Mouse (Mus musculus) mature B cell (primary cell): ENCODE results near the gene Gm21972.

Experiments used
- in situ Hi-C: fragments of 300-500 bp; cut with MboI; formaldehyde crosslinking; loops from 2 replicates; pipeline ENCODE4 v1.14.3; 2019

Gm21972 gene

DNA sequence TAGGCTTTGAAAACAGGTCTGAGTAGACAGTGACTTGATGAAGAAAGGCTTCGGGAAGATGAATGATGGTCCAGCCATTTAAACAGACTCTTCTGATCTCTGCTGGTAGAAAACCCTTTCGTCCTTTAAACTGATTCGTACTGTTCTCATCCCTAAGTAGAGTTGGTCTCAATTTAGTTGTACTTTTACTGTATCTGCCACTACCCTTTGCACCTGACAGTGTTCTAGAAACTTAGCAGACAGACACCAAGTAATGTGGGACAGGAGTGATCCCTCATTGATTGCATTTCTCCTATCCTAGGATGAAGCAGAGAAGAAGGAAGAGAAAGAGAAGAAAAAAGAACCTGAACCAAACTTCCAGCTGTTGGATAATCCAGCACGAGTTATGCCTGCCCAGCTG is at the start of gene Gm21972:
Gene Gm21972 (plus strand): TSS at position 301 of the 400 bp plus-strand sequence.
- in situ Hi-C loops = no loop called here

GRCm38 (mm10) chr1:86094413-86094812 is 39.0 kb upstream of the Gm21972 start:
- in situ Hi-C loops = no loop called here

GRCm38 (mm10) chr1:86105054-86105453 is 28.4 kb upstream of the Gm21972 start:
- in situ Hi-C loops = no loop called here

DNA sequence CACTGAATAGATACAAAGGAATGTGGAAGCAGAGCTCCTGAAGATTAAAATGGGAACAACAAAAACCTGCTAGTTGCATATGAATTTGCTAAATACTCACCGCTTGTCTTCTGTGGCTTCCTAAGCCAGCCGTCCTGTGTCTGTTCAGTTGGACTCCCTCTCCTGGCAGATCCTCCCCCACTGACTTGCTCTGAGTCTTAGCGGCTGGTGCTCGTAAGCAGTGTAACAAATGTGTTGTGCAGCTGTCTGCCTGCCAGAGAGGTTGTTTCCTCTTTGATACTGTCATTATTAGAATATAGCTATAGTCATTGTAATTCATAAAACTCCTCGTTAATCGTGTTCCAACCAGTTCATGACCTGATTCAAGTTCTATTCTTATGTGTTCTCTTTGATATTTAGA is 21.7 kb upstream of the Gm21972 start, which contains the start of gene Htr2b:
Gene Htr2b (minus strand): TSS at position 192 of the 400 bp plus-strand sequence.
- in situ Hi-C loops = no loop called here

GRCm38 (mm10) chr1:86114141-86114540 is 19.3 kb upstream of the Gm21972 start:
- in situ Hi-C loops = no loop called here

DNA sequence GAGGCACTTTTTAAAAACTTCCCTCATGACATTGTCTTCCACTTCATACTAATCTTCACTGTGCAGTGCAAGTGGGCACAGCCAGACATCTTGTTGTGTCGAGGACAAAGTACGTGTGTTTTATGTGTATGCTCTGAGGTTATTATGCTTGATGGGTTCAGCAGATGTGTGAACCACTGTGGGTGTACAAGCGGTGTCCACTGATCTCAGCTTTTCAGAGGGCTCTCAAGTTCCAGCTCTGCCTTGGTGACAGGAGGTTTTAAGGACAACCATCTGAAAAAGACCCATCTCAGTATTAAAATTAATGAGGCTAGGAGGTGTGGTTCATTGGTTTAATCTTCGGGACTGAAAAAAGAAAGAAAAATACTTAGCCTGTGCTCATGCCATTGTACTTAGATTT is 13.9 kb upstream of the Gm21972 start:
- in situ Hi-C loops = no loop called here

DNA sequence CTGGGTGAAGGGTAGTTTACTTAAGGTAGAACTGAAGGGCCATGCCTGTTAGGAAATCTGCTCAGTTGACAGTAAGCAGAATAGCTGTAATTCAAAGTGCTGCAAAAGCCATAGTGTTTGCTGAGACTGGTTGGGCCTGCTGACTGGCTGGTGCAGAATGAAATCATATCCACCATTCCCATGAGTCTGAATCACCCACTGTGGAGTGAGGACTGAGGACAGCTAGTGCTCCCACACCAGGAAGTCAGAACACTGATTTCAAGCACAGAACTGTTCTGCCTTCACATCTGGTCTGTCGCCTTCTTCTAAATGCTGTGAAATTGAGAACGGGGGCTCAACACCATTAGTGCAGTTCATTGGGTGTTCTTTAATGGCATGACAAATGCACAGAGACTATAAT is 7.4 kb upstream of the Gm21972 start:
- in situ Hi-C loops = no loop called here

DNA sequence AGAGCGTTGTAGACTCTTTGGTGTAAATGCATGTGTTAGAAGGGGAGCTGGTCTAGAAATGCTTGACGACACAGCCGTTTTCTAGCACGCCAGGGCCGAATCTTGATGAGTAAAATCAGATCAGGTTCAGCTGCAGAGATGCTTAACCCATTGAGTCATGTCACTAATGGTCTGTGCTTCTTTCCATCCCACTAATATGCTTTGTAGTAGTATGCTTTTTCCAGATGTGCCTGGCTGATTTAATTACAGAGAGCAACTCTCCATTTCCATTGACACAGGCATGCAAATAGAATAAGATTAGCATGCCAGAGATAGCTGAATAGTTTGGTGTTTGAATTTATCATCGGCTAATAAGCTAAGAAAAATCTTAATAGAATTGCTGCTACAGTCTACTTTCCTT is 1.9 kb downstream of the Gm21972 start:
- in situ Hi-C loops = no loop called here

- in situ Hi-C loops = no loop called here
Measured at GRCm38 (mm10) chr1:86141081-86141480, 7.6 kb downstream of the Gm21972 start.

- in situ Hi-C loops = no loop called here
Measured at GRCm38 (mm10) chr1:86143165-86143564, 9.7 kb downstream of the Gm21972 start.

DNA sequence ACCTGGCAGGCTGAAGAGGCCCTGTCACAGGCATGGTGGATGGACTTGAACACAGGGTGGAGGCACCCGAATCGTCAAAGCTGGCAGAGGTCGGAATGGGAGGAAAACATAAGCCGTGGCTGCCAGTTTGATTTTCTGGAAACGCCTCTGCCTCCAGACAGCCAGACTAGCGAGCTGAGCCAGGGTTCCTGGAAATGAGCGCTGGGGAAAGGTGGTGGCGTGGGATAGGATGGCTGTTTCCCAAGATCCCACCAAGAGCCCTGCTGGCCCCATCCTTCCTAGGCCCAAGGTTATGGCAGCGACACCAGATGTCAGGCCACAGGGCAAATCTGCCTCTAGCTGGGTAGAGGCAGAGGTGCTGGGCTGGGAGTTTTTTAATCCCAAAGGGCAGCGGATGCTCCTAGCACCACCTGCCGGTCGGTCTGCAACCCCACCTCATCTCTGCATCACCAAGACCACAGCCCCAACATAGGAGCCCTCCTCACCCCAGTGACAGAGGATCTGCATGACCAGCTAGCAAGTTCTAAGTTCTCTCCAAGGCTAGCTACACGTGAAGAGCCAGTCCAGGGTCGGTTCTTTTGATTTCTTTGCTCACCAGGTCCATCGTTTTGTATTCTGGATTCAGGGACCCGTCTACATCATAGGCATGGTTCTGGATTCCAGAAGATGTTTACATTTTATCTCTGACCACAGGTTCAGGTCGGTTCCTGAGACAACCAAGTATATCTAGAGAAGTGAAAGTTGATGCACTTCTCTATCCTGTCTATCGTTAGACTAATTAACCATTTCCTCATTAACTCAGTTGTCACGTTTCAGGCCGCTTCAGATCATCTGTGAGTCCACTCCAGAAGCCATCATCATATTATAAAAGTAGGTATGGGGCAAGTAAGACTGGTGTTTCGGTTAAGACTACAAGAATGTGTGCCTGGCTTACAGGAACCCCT is 10.8 kb downstream of the Gm21972 start:
- in situ Hi-C loops = no loop called here

DNA sequence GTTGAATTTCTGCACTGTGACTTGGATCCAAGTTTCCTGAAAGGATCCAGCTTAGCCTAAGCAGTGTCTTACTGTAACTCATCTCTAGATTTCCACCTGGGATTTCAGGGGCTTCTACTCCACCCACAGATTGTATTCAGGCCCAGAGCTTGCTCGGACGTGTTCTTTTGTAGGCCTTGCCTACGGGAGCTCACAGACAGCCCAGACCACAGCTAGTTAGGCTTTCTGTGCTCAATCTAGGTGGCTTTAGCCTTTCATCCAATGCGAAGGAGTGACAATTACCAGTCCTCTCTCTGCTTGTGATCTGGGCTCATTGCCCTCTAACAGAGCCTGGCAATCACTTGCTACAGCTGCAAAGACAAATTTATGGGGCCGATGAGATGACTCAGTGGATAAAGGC is 12.9 kb downstream of the Gm21972 start:
- in situ Hi-C loops = no loop called here

GRCm38 (mm10) chr1:86147557-86147956 is 14.1 kb downstream of the Gm21972 start:
- in situ Hi-C loops = no loop called here

DNA sequence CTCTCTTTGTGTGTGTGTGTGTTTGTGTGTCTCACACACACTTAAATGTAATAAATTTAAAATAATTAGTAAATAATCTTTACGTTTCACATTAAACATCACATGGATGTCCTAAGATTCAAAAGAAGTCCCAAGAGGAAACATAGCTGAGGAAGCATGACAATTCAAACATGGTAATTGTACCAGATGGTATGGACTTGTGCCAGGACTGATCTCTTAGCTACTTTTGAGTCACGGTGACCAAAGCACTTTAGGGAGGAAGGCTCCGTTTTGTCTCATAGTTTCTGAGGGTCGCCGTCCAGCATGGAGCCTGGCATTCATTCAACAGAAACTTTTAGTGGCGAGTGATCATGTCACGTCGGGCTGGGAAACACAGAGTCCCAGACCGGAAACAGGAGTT is 14.7 kb downstream of the Gm21972 start:
- in situ Hi-C loops = no loop called here

DNA sequence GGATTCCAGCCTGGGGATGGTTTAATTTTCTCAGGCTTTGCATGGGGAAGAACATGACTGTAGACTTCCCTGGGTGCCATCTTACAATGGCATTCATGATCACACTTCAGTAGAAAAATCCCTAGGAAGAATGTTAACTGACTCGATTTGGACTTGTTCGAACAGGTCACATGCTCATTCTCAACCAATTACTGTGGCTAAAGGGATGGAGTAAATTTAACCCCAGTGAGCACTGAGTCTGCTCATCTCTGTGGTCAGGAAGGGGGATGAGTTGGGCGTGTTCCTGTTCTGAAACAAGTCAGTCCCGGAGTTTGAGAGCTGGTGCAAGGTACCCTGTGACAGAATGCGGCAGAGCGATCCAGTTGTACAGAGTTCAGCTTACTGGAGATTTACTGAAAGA is 17.5 kb downstream of the Gm21972 start:
- in situ Hi-C loops = no loop called here

DNA sequence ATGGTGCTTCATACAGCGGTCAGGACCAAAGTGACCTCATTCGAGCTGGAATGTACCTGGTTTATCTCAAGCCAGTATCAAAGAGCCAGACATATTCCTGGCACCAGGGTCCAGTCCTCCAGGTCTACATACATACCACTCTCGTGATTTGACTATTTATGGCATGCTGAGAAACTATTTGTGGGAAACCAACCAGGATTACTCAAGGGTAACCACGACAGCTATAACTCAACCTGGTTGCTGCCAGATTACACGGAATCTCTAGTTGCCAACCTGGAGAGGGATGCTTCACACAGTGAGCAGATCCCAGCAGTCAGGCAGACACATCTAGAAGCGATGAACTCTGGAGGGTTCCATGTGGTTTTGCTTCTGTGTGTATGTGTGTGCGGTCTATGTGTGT is 17.9 kb downstream of the Gm21972 start:
- in situ Hi-C loops = no loop called here

DNA sequence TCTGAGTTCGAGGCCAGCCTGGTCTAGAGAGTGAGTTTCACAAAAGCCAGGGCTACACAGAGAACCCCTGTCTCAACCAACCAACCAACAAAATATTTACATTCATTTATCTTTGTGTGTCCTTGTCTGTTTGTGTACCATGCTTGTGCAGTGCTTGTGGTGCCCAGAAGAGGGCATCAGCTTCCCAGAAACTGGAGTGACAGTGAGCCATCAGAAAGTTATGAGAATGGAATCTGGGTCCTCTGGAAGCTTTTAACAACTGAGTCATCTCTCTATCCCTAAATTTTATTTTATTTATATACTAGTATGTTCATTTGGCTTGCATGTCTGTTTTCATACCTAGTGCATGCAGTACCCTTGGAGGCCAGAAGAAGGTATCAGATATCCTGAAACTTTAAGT is 19.2 kb downstream of the Gm21972 start:
- in situ Hi-C loops = no loop called here

DNA sequence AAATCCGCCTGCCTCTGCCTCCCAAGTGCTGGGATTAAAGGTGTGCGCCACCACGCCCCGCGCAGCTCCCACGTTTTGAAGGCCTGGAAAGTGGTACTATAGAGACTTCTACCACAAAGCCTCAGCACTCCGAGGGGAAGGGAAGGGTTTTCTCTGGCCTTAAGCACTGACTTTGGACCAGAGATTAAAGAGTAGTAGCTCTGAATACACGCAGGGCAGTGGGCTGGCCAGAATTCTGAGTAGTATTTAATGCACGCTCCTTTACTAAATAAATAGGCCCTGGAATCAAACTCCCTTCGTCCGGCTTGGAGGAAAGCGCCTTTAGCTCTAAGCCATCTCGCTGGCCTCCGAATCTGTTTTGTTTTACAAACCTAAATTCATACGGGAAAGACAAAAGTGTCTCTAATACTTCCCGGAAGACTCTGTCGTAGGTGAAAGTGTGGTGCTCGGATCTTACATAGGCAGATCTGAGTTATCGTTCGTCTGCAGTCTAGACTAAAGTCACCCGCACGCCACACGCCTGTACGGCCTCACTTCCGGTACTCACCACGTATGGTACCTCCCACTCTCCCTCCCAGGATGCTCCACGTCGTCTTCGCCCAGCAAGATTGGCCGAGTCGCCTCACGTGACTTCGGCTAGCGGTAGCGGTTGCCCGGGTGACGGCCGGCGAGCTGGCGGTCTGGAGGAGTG is 20.8 kb downstream of the Gm21972 start, which contains the start of gene Armc9:
Gene Armc9 (plus strand): TSS at position 648 of the 691 bp plus-strand sequence.
- in situ Hi-C loops = no loop called here

- in situ Hi-C loops = no loop called here
Measured at GRCm38 (mm10) chr1:86154824-86155164, 21.4 kb downstream of the Gm21972 start.

GRCm38 (mm10) chr1:86156075-86156474 is 22.6 kb downstream of the Gm21972 start:
- in situ Hi-C loops = no loop called here

- in situ Hi-C loops = no loop called here
Measured at GRCm38 (mm10) chr1:86156595-86156994, 23.2 kb downstream of the Gm21972 start.

GRCm38 (mm10) chr1:86160059-86160458 is 26.6 kb downstream of the Gm21972 start:
- in situ Hi-C loops = no loop called here

DNA sequence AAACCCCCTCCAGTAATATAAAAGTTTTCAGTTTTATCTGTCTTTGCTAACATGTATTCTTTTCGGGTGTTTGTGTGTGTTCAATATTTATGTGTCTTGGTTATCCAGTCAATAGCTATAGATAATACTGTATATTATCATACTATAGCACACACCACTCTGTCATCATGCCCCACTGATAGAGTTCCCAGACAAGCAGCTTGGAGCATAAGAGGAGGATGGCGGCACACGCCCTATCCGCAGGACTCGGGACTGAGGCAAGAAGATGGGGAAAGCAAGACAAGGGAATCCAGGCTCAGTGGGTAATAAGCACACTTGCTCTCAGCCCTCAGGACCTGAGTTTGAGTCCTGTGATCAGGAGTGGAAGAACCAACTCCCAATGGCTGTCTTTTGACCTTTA is 27.0 kb downstream of the Gm21972 start:
- in situ Hi-C loops = no loop called here
